Mouse (Mus musculus) CH12.LX (cell line): ENCODE data around the gene Gm9999. TPM values are rescaled to one million over a fixed set of nuclear protein-coding genes. Genes with fewer than 3 reads are reported as not detected.

Experiments used
- DNase-seq: peaks from one replicate; pipeline ENCODE4 v3.0.0-alpha.2; 2013; ENCODE audit errors: extremely low read depth
- H3K27ac ChIP-seq: 2 replicates; pipeline ENCODE4 v1.5.1; 2012; ENCODE audit warnings: low read depth, mild to moderate bottlenecking, control low read depth, moderate library complexity; ENCODE audit not compliant: insufficient read depth
- H3K27me3 ChIP-seq: replicated peaks from 2 replicates; pipeline ENCODE3; 2012; ENCODE audit warnings: inconsistent platforms
- H3K36me3 ChIP-seq, 2 experiments: replicated peaks in 1 of 2; 2 replicates each; pipeline versions ENCODE3 to v1.6.1; 2012; ENCODE audit warnings: inconsistent platforms in 1 of 2, low read length in 1 of 2, mild to moderate bottlenecking in 1 of 2, mixed read lengths in 1 of 2, moderate library complexity in 1 of 2; ENCODE audit not compliant: control insufficient read depth in 1 of 2, insufficient read depth in 1 of 2
- H3K4me1 ChIP-seq, 2 experiments: 2 replicates each; pipeline ENCODE4 v1.6.1; 2012; ENCODE audit warnings: inconsistent platforms in 1 of 2, moderate library complexity in 1 of 2; ENCODE audit not compliant: insufficient read depth in 2 of 2, control insufficient read depth in 1 of 2
- H3K4me2 ChIP-seq: 2 replicates; pipeline ENCODE4 v1.6.1; 2012; ENCODE audit warnings: low read depth, mild to moderate bottlenecking, control low read depth; ENCODE audit not compliant: poor library complexity, insufficient read depth, severe bottlenecking
- H3K4me3 ChIP-seq, 3 experiments: fragments of 150-350 bp in 1 of 3; sonication (generic) in 1 of 3; replicated peaks in 1 of 3; 2 replicates each; pipeline versions ENCODE3 to v1.5.1; 2011 to 2012; ENCODE audit warnings: low read depth in 2 of 3, low read length in 2 of 3, mild to moderate bottlenecking in 2 of 3, moderate library complexity in 2 of 3, control low read depth in 1 of 3, improper control_type of control experiment in 1 of 3, inconsistent platforms in 1 of 3, mixed read lengths in 1 of 3; ENCODE audit not compliant: poor library complexity in 1 of 3
- H3K79me2 ChIP-seq: replicated peaks from 2 replicates; pipeline ENCODE4 v1.6.1; 2012; ENCODE audit warnings: mild to moderate bottlenecking, moderate library complexity; ENCODE audit not compliant: control insufficient read depth, poor library complexity, insufficient read depth, severe bottlenecking; ENCODE audit errors: extremely low read depth
- H3K9ac ChIP-seq: 2 replicates; pipeline ENCODE4 v1.6.1; 2012; ENCODE audit warnings: low read depth, mild to moderate bottlenecking, control low read depth, moderate library complexity; ENCODE audit not compliant: insufficient read depth
- H3K9me3 ChIP-seq: replicated peaks from 2 replicates; pipeline ENCODE3; 2012; ENCODE audit warnings: low read length, inconsistent platforms, mixed read lengths
- BHLHE40 ChIP-seq: IDR thresholded peaks from 2 replicates; pipeline ENCODE4 v1.6.1; 2011; ENCODE audit warnings: mild to moderate bottlenecking, low read depth, low read length, improper control_type of control experiment
- CHD1 ChIP-seq: IDR thresholded peaks from 2 replicates; pipeline ENCODE4 v1.6.1; 2012; ENCODE audit warnings: low read depth, low read length, improper control_type of control experiment, inconsistent platforms
- CTCF ChIP-seq, 2 experiments: IDR thresholded peaks in 1 of 2; conservative IDR thresholded peaks in 1 of 2; 2 replicates each; pipeline ENCODE4 v1.5.1; 2011 to 2012; ENCODE audit warnings: low read depth in 2 of 2, low read length in 2 of 2, improper control_type of control experiment in 1 of 2, inconsistent platforms in 1 of 2, mild to moderate bottlenecking in 1 of 2, moderate library complexity in 1 of 2
- EP300 ChIP-seq: IDR thresholded peaks from 2 replicates; pipeline ENCODE4 v1.6.1; 2011; ENCODE audit warnings: low read length, improper control_type of control experiment
- ETS1 ChIP-seq: conservative IDR thresholded peaks from 2 replicates; pipeline ENCODE4 v1.6.1; 2012; ENCODE audit warnings: low read depth, mild to moderate bottlenecking, inconsistent platforms, low read length, improper control_type of control experiment, moderate library complexity
- GABPA ChIP-seq: IDR thresholded peaks from 2 replicates; pipeline ENCODE4 v1.6.1; 2012; ENCODE audit warnings: low read depth, low read length, improper control_type of control experiment, inconsistent platforms; ENCODE audit not compliant: insufficient replicate concordance
- HCFC1 ChIP-seq: IDR thresholded peaks from 2 replicates; pipeline ENCODE4 v1.6.1; 2012; ENCODE audit warnings: low read depth, mild to moderate bottlenecking, inconsistent platforms, low read length, improper control_type of control experiment
- IRF4 ChIP-seq: IDR thresholded peaks from 2 replicates; pipeline ENCODE4 v1.6.1; 2014; ENCODE audit warnings: low read depth, mild to moderate bottlenecking, inconsistent platforms, low read length, improper control_type of control experiment
- JUN ChIP-seq: IDR thresholded peaks from 2 replicates; pipeline ENCODE4 v1.6.1; 2011; ENCODE audit warnings: low read depth, mild to moderate bottlenecking, low read length, improper control_type of control experiment, moderate library complexity; ENCODE audit not compliant: insufficient read depth
- JUND ChIP-seq: conservative IDR thresholded peaks from 2 replicates; pipeline ENCODE4 v1.6.1; 2011; ENCODE audit warnings: low read depth, low read length, improper control_type of control experiment
- KAT2A ChIP-seq: IDR thresholded peaks from 2 replicates; pipeline ENCODE4 v1.6.1; 2012; ENCODE audit warnings: low read length, improper control_type of control experiment, inconsistent platforms; ENCODE audit not compliant: insufficient replicate concordance
- MAFK ChIP-seq: IDR thresholded peaks from 2 replicates; pipeline ENCODE4 v1.6.1; 2011; ENCODE audit warnings: low read length, improper control_type of control experiment; ENCODE audit not compliant: insufficient replicate concordance
- MAX ChIP-seq: IDR thresholded peaks from 2 replicates; pipeline ENCODE4 v1.6.1; 2011; ENCODE audit warnings: low read length, improper control_type of control experiment
- MAZ ChIP-seq: IDR thresholded peaks from 2 replicates; pipeline ENCODE4 v1.6.1; 2012; ENCODE audit warnings: low read depth, mild to moderate bottlenecking, inconsistent platforms, low read length, improper control_type of control experiment, moderate library complexity
- MEF2A ChIP-seq: IDR thresholded peaks from 2 replicates; pipeline ENCODE4 v1.6.1; 2014; ENCODE audit warnings: low read depth, mild to moderate bottlenecking, inconsistent platforms, low read length, improper control_type of control experiment, borderline replicate concordance
- MYC ChIP-seq: IDR thresholded peaks from 2 replicates; pipeline ENCODE4 v1.6.1; 2011; ENCODE audit warnings: low read depth, mild to moderate bottlenecking, improper control_type of control experiment, low read length
- PAX5 ChIP-seq: IDR thresholded peaks from 2 replicates; pipeline ENCODE4 v1.6.1; 2012; ENCODE audit warnings: low read length, inconsistent platforms, mixed read lengths
- POLR2AphosphoS2 ChIP-seq: IDR thresholded peaks from 2 replicates; pipeline ENCODE4 v1.6.1; 2011; ENCODE audit warnings: low read depth, low read length, improper control_type of control experiment
- RAD21 ChIP-seq: IDR thresholded peaks from 2 replicates; pipeline ENCODE4 v1.6.1; 2011; ENCODE audit warnings: low read depth, mild to moderate bottlenecking, low read length, improper control_type of control experiment, moderate library complexity
- RCOR1 ChIP-seq: conservative IDR thresholded peaks from 2 replicates; pipeline ENCODE4 v1.6.1; 2012; ENCODE audit warnings: low read depth, mild to moderate bottlenecking, inconsistent platforms, low read length, improper control_type of control experiment
- SIN3A ChIP-seq: IDR thresholded peaks from 2 replicates; pipeline ENCODE4 v1.6.1; 2012; ENCODE audit warnings: low read length, improper control_type of control experiment, inconsistent platforms
- TBP ChIP-seq: conservative IDR thresholded peaks from 2 replicates; pipeline ENCODE4 v1.6.1; 2011; ENCODE audit warnings: low read depth, low read length, improper control_type of control experiment
- TCF12 ChIP-seq: IDR thresholded peaks from 2 replicates; pipeline ENCODE4 v1.6.1; 2014; ENCODE audit warnings: low read depth, mild to moderate bottlenecking, inconsistent platforms, low read length, improper control_type of control experiment
- UBTF ChIP-seq: IDR thresholded peaks from 2 replicates; pipeline ENCODE4 v1.6.1; 2012; ENCODE audit warnings: low read depth, mild to moderate bottlenecking, inconsistent platforms, low read length, improper control_type of control experiment, moderate library complexity
- USF2 ChIP-seq: conservative IDR thresholded peaks from 2 replicates; pipeline ENCODE4 v1.6.1; 2011; ENCODE audit warnings: low read depth, low read length, improper control_type of control experiment
- ZC3H11A ChIP-seq: IDR thresholded peaks from 2 replicates; pipeline ENCODE4 v1.6.1; 2012; ENCODE audit warnings: low read depth, mild to moderate bottlenecking, inconsistent platforms, low read length, improper control_type of control experiment
- ZMIZ1 ChIP-seq: IDR thresholded peaks from 2 replicates; pipeline ENCODE4 v1.6.1; 2012; ENCODE audit warnings: low read depth, mild to moderate bottlenecking, inconsistent platforms, low read length, improper control_type of control experiment
- ZNF384 ChIP-seq: IDR thresholded peaks from 2 replicates; pipeline ENCODE4 v1.6.1; 2012; ENCODE audit warnings: low read depth, low read length, improper control_type of control experiment, inconsistent platforms
- dilution Hi-C: fragments of 300-500 bp; cut with MboI; formaldehyde crosslinking; loops from 2 replicates; pipeline ENCODE4 v1.14.3; 2020; ENCODE audit warnings: low sequenced_read_pairs; ENCODE audit not compliant: extremely low pct_unique_long_range_greater_than_20kb, extremely low pct_ligation_motif_present
- in situ Hi-C: fragments of 300-500 bp; cut with MboI; formaldehyde crosslinking; loops from 3 replicates; pipeline ENCODE4 v1.14.3; 2019; ENCODE audit warnings: low sequenced_read_pairs, low pct_ligation_motif_present, low pct_unique_long_range_greater_than_20kb, mixed read lengths
- polyA plus RNA-seq: library from polyadenylated mRNA; unstranded; fragments of >175 nt; gene quantifications from 2 replicates; pipeline ENCODE4 v1.2.1, GENCODE M21; 2012; ENCODE audit warnings: low read depth; ENCODE audit not compliant: insufficient read length
- total RNA-seq, 2 experiments: library from RNA; depleted of rRNA; stranded (reverse); fragments of 300-350 nt in 1 of 2; fragments of >200 nt in 1 of 2; gene quantifications; 2 replicates each; pipeline ENCODE4 v1.2.3; 2012 to 2014

The Gm9999 gene
- total and polyA plus RNA-seq, 3 experiments, result not detected

GRCm38 (mm10) chr7:47003411-47004115, 20.2 kb downstream of the Gm9999 start:
- Histone ChIP-seq H3K4me1 (peaks cover 13 to 68% of the 10 kb centered on the region in 2 experiments), H3K36me3 (peaks cover under 1 to 30% of the 10 kb centered on the region in 2 experiments), H3K9ac (no peak overlapping the region), H3K9me3 (no peaks in the 10 kb centered on the region), H3K27me3 (no peaks in the 10 kb centered on the region), H3K4me2 (no peak overlapping the region), H3K79me2 (peaks cover 74% of the 10 kb centered on the region), H3K4me3 (no peak overlapping the region), H3K27ac (no peak overlapping the region)
- dilution Hi-C loops, result no loop called here
- DNase-seq, result no peak
- in situ Hi-C loops, result no loop called here
- TF ChIP-seq JUN, result no peak
- no peak for TF ChIP-seq USF2
- TF ChIP-seq POLR2AphosphoS2, result no peak
- TF ChIP-seq JUND, result no peak
- no peak for TF ChIP-seq RAD21
- no peak for TF ChIP-seq CTCF (conservative IDR thresholded peaks at IDR 0.05 in 1 of 2, IDR thresholded peaks at IDR 0.05 in 1 of 2; ENCODE audit: low read depth in 2 of 2, low read length in 2 of 2)
- TF ChIP-seq ZNF384, result no peak
- no peak for TF ChIP-seq BHLHE40
- TF ChIP-seq MAZ, result no peak
- TF ChIP-seq HCFC1, result no peak
- TF ChIP-seq ZMIZ1, result no peak
- no peak for TF ChIP-seq MAX
- TF ChIP-seq PAX5, result no peak
- no peak for TF ChIP-seq EP300
- no peak for TF ChIP-seq ZC3H11A

DNA sequence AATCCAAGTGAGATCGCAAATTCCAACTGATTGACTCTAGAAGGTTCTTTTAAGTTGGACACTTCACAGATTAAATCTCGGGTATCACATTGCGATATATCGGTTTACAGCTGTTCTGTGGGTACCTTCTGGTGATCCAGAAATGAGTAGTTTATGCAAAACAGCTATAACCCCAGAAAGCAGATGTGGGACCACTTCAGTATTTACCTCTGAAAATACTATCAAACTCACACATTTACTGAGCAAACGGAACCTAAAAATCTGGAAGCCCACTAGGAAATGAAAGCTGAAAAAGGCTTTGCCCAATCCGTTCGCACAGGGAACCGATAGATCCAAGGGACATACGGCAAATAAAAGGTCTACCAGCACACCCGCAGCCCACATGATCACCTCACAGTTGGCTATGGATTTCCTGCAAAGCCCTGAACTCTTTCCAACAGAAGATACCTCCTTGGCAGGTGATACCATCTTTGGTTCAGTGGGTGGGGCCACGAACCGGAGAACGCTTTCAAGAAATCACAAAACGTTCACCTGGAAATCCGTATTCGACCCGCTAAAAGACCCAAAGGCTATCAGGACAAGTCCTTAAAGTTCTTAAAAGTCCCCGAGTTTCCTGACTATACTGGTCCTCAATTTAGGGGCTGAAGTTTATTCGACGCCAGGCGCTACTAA, 23.9 kb downstream of the Gm9999 start:
- peak overlapping the region; percentile 71 for H3K9ac ChIP-seq
- no peaks in the 10 kb centered on the region for H3K9me3 ChIP-seq
- H3K79me2 ChIP-seq, result peaks cover 45% of the 10 kb centered on the region
- TF ChIP-seq CTCF (conservative IDR thresholded peaks at IDR 0.05 in 1 of 2, IDR thresholded peaks at IDR 0.05 in 1 of 2; ENCODE audit: low read depth in 2 of 2, low read length in 2 of 2) (no peak), MEF2A (peak; percentile 35; the same call in 1 of the 2 replicates), KAT2A (no peak), ZMIZ1 (no peak), EP300 (peak; percentile 93), POLR2AphosphoS2 (no peak; the same call in 1 of the 2 replicates), RCOR1 (peak; percentile 85; the same call in 1 of the 2 replicates), TBP (no peak), CHD1 (peak; percentile 16; the same call in 1 of the 2 replicates), ETS1 (peak; percentile 81), UBTF (no peak), JUND (peak; percentile 97), MYC (0 out of 2 replicates have a peak, but pooled peaks have one; percentile 34), TCF12 (peak; percentile 83), BHLHE40 (peak; percentile 71; the same call in 1 of the 2 replicates), IRF4 (peak; percentile 87), RAD21 (no peak; the same call in 1 of the 2 replicates), MAX (0 out of 2 replicates have a peak, but pooled peaks have one; percentile 28), GABPA (no peak), SIN3A (peak; percentile 92), JUN (peak; percentile 86), MAFK (peak; percentile 80)
- TF ChIP-seq, all 38 proteins: peak for 14
- H3K36me3 ChIP-seq, result peaks cover 0 to 16% of the 10 kb centered on the region in 2 experiments
- H3K4me3 ChIP-seq, result peak overlapping the region; percentile 62 to 83 (median 76)
- H3K27ac ChIP-seq, result peak overlapping the region; percentile 52; the same call in 1 of the 2 replicates
- in situ Hi-C loops, result loop anchor here (5.0 kb wide), 1 partner anchor 45 kb away; no protein-coding TSS in a partner anchor
- no peaks in the 10 kb centered on the region for H3K27me3 ChIP-seq
- peaks cover 2 to 38% of the 10 kb centered on the region in 2 experiments; a peak in 3 of 4 replicates for H3K4me1 ChIP-seq
- DNase-seq, result peak; percentile 67
- peak overlapping the region; percentile 93 for H3K4me2 ChIP-seq
- dilution Hi-C loops, result no loop called here
